Comparison of ENCODE assay signal across 10 mouse cellular contexts in genomic region chr1:43143284-43143683, GRCm38 (mm10). TPM values are rescaled to one million over a fixed set of nuclear protein-coding genes. Genes with fewer than 3 reads are reported as not detected.
A peak's percentile ranks its signal among the peaks of the same experiment; 100 is the strongest.
DNase-seq lines count a peak whose midpoint lies in the region; ATAC-seq and TF ChIP-seq lines count a peak whose summit lies in the region.
"Had no signal": no experiment of that assay in that cellular context is flagged by ENCODE, and none has a peak within 500 bp of the region (broad histone marks: within the 10 kb centered on the region; RNA-seq: fewer than 3 reads in every experiment).

No protein-coding gene starts in this region.

- TF ChIP-seq POLR2A in thymus, adult 2 months (IDR thresholded peaks at IDR 0.05; ENCODE audit: control insufficient read depth, extremely low read depth, insufficient read depth, low read length, poor library complexity), result no peak
- TF ChIP-seq POLR2A in cerebellum, adult 2 months (IDR thresholded peaks at IDR 0.05; ENCODE audit: borderline replicate concordance, insufficient read depth, low read length), result no peak

- no peaks in the 10 kb centered on the region for H3K27me3 ChIP-seq in hindbrain, embryonic 16.5 days (replicated peaks; ENCODE audit: control insufficient read depth, insufficient read depth, low read length)
- H3K27me3 ChIP-seq in hindbrain, embryonic 13.5 days, result no peaks in the 10 kb centered on the region
- no peaks in the 10 kb centered on the region for H3K27me3 ChIP-seq in thymus, adult 2 months (ENCODE audit: control insufficient read depth, insufficient read depth, low read length)
- H3K27me3 ChIP-seq in cerebellum, adult 2 months (ENCODE audit: control insufficient read depth, insufficient read depth, low read length), result no peaks in the 10 kb centered on the region
- H3K27me3 ChIP-seq: midbrain, embryonic 15.5 days had no signal

- H3K4me2 ChIP-seq in hindbrain, embryonic 16.5 days (ENCODE audit: low read length), result no peak overlapping the region
- H3K4me2 ChIP-seq in hindbrain, embryonic 13.5 days, result no peak overlapping the region
- H3K4me2 ChIP-seq: midbrain, embryonic 15.5 days had no signal

- DNase-seq in adrenal gland, postnatal 10 days, result peak; percentile 8
- DNase-seq in adrenal gland, adult 18-20 months (ENCODE audit: low spot score in 2 of 2), result no peak
- peak; percentile 39 for DNase-seq in thymus, postnatal 0 days (ENCODE audit: low spot score)
- no peak for DNase-seq in thymus, adult 2 months
- DNase-seq in urinary bladder, postnatal 4 days (ENCODE audit: low spot score in 2 of 2), result no peak
- DNase-seq in cerebellum, adult 2 months, result no peak
- DNase-seq: gastrocnemius, postnatal 10 days had no signal

- no peaks in the 10 kb centered on the region for H3K4me1 ChIP-seq in hindbrain, embryonic 16.5 days (ENCODE audit: control insufficient read depth, insufficient read depth, low read depth, low read length)
- no peaks in the 10 kb centered on the region for H3K4me1 ChIP-seq in hindbrain, embryonic 13.5 days (replicated peaks)
- H3K4me1 ChIP-seq in thymus, adult 2 months (replicated peaks; ENCODE audit: control insufficient read depth, insufficient read depth, low read length), result no peaks in the 10 kb centered on the region
- H3K4me1 ChIP-seq in cerebellum, adult 2 months (ENCODE audit: control insufficient read depth, insufficient read depth, low read length), result peaks cover 9% of the 10 kb centered on the region
- H3K4me1 ChIP-seq: midbrain, embryonic 15.5 days had no signal

- H3K4me3 ChIP-seq in hindbrain, embryonic 16.5 days (ENCODE audit: low read length), result no peak overlapping the region
- no peak overlapping the region for H3K4me3 ChIP-seq in hindbrain, embryonic 13.5 days
- H3K4me3 ChIP-seq in thymus, adult 2 months (ENCODE audit: control insufficient read depth, insufficient read depth, low read length), result no peak overlapping the region
- H3K4me3 ChIP-seq in cerebellum, adult 2 months (replicated peaks; ENCODE audit: insufficient read depth, low read depth, low read length), result no peak overlapping the region
- H3K4me3 ChIP-seq: midbrain, embryonic 15.5 days had no signal

- ATAC-seq in hindbrain, embryonic 16.5 days, result peak; percentile 65; the same call in 1 of the 2 replicates
- ATAC-seq in hindbrain, embryonic 13.5 days (ENCODE audit: low FRiP score), result no peak
- ATAC-seq: midbrain, embryonic 15.5 days had no signal

- no peak overlapping the region for H3K9ac ChIP-seq in hindbrain, embryonic 16.5 days (ENCODE audit: low read depth, low read length)
- H3K9ac ChIP-seq in hindbrain, embryonic 13.5 days, result no peak overlapping the region
- H3K9ac ChIP-seq: midbrain, embryonic 15.5 days had no signal

- no peaks in the 10 kb centered on the region for H3K36me3 ChIP-seq in hindbrain, embryonic 16.5 days (ENCODE audit: control insufficient read depth, insufficient read depth, low read length)
- no peaks in the 10 kb centered on the region for H3K36me3 ChIP-seq in hindbrain, embryonic 13.5 days
- no peaks in the 10 kb centered on the region for H3K36me3 ChIP-seq in thymus, adult 2 months (ENCODE audit: control insufficient read depth, insufficient read depth, low read length)
- H3K36me3 ChIP-seq: midbrain, embryonic 15.5 days had no signal

- WGBS in hindbrain, embryonic 16.5 days, result 85% methylated on average over 4 of the region's 4 CpGs
- 90% methylated on average over 4 of the region's 4 CpGs for WGBS in hindbrain, embryonic 13.5 days
- 91% methylated on average over 4 of the region's 4 CpGs for WGBS in thymus, adult 2 months
- 76% methylated on average over 4 of the region's 4 CpGs for WGBS in cerebellum, adult 2 months

- H3K9me3 ChIP-seq in hindbrain, embryonic 16.5 days (ENCODE audit: control insufficient read depth, low read length), result no peaks in the 10 kb centered on the region
- no peaks in the 10 kb centered on the region for H3K9me3 ChIP-seq in hindbrain, embryonic 13.5 days
- H3K9me3 ChIP-seq: midbrain, embryonic 15.5 days had no signal

- H3K27ac ChIP-seq in hindbrain, embryonic 16.5 days (ENCODE audit: low read depth, low read length), result no peak overlapping the region
- no peak overlapping the region for H3K27ac ChIP-seq in hindbrain, embryonic 13.5 days
- no peak overlapping the region for H3K27ac ChIP-seq in thymus, adult 2 months (ENCODE audit: control insufficient read depth, insufficient read depth, low read length)
- no peak overlapping the region for H3K27ac ChIP-seq in cerebellum, adult 2 months (ENCODE audit: insufficient read depth, low read length)
- H3K27ac ChIP-seq: midbrain, embryonic 15.5 days had no signal

- no peak for TF ChIP-seq CTCF in thymus, adult 2 months (IDR thresholded peaks at IDR 0.05; ENCODE audit: borderline replicate concordance, control insufficient read depth, extremely low read depth, insufficient read depth, low read length, poor library complexity)
- no peak for TF ChIP-seq CTCF in cerebellum, adult 2 months (IDR thresholded peaks at IDR 0.05; ENCODE audit: borderline replicate concordance, insufficient read depth, low read depth, low read length)

RNA-seq across cellular contexts. Expression of gene AI597479, which starts 44.8 kb away (rescaled TPM):
- 10 to 100 TPM; 13.2 to 16.4 TPM for total RNA-seq in adrenal gland, postnatal 10 days (2021)
- 10 to 100 TPM; 18.8 to 19.4 TPM for total RNA-seq in adrenal gland, adult 18-20 months (2021)
- polyA plus RNA-seq in hindbrain, embryonic 16.5 days (2015; fragmentation: Nextera tagmentation; extraction: Ambion mirVana), result 42.8 and 47.9 TPM in 2 replicates
- polyA plus RNA-seq in hindbrain, embryonic 13.5 days (2015; fragmentation: Nextera tagmentation; extraction: Ambion mirVana), result 48.0 and 48.3 TPM in 2 replicates
- 19.7 and 21.1 TPM in 2 replicates for polyA plus RNA-seq in thymus, postnatal 0 days (2015; fragmentation: Nextera tagmentation; extraction: Ambion mirVana)
- 5.3 and 6.3 TPM in 2 replicates for polyA plus RNA-seq in thymus, adult 2 months (2012; rRNA removed)
- polyA plus RNA-seq in cerebellum, adult 2 months (2012; rRNA removed), result 25.8 and 26.5 TPM in 2 replicates

RNA-seq across cellular contexts. Expression of gene Tgfbrap1, which starts 44.8 kb away (rescaled TPM):
- 10 to 100 TPM; 23.0 to 26.8 TPM for total RNA-seq in adrenal gland, postnatal 10 days (2021)
- 10 to 100 TPM; 26.8 to 31.6 TPM for total RNA-seq in adrenal gland, adult 18-20 months (2021)
- polyA plus RNA-seq in hindbrain, embryonic 16.5 days (2015; fragmentation: Nextera tagmentation; extraction: Ambion mirVana), result 15.6 and 17.4 TPM in 2 replicates
- 16.0 and 16.4 TPM in 2 replicates for polyA plus RNA-seq in hindbrain, embryonic 13.5 days (2015; fragmentation: Nextera tagmentation; extraction: Ambion mirVana)
- polyA plus RNA-seq in thymus, postnatal 0 days (2015; fragmentation: Nextera tagmentation; extraction: Ambion mirVana), result 5.3 and 5.6 TPM in 2 replicates
- 22.9 and 24.7 TPM in 2 replicates for polyA plus RNA-seq in thymus, adult 2 months (2012; rRNA removed)
- 37.8 and 39.7 TPM in 2 replicates for polyA plus RNA-seq in cerebellum, adult 2 months (2012; rRNA removed)

RNA-seq across cellular contexts. Expression of gene Fhl2, which starts 53.5 kb away (rescaled TPM):
- total RNA-seq in adrenal gland, postnatal 10 days (2021), result 10 to 100 TPM; 16.3 to 20.8 TPM
- total RNA-seq in adrenal gland, adult 18-20 months (2021), result 10 to 100 TPM; 20.8 to 31.8 TPM
- polyA plus RNA-seq in hindbrain, embryonic 16.5 days (2015; fragmentation: Nextera tagmentation; extraction: Ambion mirVana), result 27.1 and 30.9 TPM in 2 replicates
- polyA plus RNA-seq in hindbrain, embryonic 13.5 days (2015; fragmentation: Nextera tagmentation; extraction: Ambion mirVana), result 19.8 and 21.2 TPM in 2 replicates
- polyA plus RNA-seq in thymus, postnatal 0 days (2015; fragmentation: Nextera tagmentation; extraction: Ambion mirVana), result 5.3 and 6.0 TPM in 2 replicates
- polyA plus RNA-seq in thymus, adult 2 months (2012; rRNA removed), result 5.5 and 58.9 TPM in 2 replicates
- 5.5 and 6.2 TPM in 2 replicates for polyA plus RNA-seq in cerebellum, adult 2 months (2012; rRNA removed)

Comparison
In these comparisons a context has a peak if more than half of its experiments do, and no peak if none do; other contexts are left out.
1. DNase-seq: peak in adrenal gland, postnatal 10 days (single experiment) and thymus, postnatal 0 days (single experiment); none in adrenal gland, adult 18-20 months (0 of 2), thymus, adult 2 months (single experiment), urinary bladder, postnatal 4 days (0 of 2) and cerebellum, adult 2 months (0 of 2).